Mouse (Mus musculus): ENCODE data around the gene Gsk3a. TPM values are rescaled to one million over a fixed set of nuclear protein-coding genes. Genes with fewer than 3 reads are reported as not detected.

The Gsk3a gene
- polyA plus RNA-seq, 1 experiment from 2014 or later, result 10.0 TPM

GRCm38 (mm10) chr7:25251822-25252221, 14.2 kb upstream of the Gsk3a start:
- Histone ChIP-seq H3K27me3 (no peaks in the 10 kb centered on the region), H3K9me3 (no peaks in the 10 kb centered on the region), H3K4me3 (peak overlapping the region; percentile 95), H3K36me3 (no peaks in the 10 kb centered on the region), H3K4me2 (peak overlapping the region; percentile 88), H3K27ac (peak overlapping the region; percentile 99), H3K9ac (peak overlapping the region; percentile 48; the same call in 1 of the 2 replicates), H3K4me1 (peaks cover 30% of the 10 kb centered on the region)
- no peak for ATAC-seq (ENCODE audit: insufficient number of reproducible peaks, low FRiP score, low TSS enrichment, low read depth)
- 20% methylated on average over 8 of the region's 8 CpGs for WGBS

- Histone ChIP-seq H3K4me2 (peak overlapping the region; percentile 88), H3K36me3 (no peaks in the 10 kb centered on the region), H3K27me3 (no peaks in the 10 kb centered on the region), H3K9me3 (no peaks in the 10 kb centered on the region), H3K4me3 (peak overlapping the region; percentile 95), H3K27ac (peak overlapping the region; percentile 99), H3K9ac (peak overlapping the region; percentile 48), H3K4me1 (peaks cover 36% of the 10 kb centered on the region)
- WGBS, result 2% methylated on average over 22 of the region's 22 CpGs
- ATAC-seq (ENCODE audit: insufficient number of reproducible peaks, low FRiP score, low TSS enrichment, low read depth), result peak; percentile 51
These were observed 13.6 kb upstream of the Gsk3a start for GRCm38 (mm10) chr7:25251071-25251791.

DNA sequence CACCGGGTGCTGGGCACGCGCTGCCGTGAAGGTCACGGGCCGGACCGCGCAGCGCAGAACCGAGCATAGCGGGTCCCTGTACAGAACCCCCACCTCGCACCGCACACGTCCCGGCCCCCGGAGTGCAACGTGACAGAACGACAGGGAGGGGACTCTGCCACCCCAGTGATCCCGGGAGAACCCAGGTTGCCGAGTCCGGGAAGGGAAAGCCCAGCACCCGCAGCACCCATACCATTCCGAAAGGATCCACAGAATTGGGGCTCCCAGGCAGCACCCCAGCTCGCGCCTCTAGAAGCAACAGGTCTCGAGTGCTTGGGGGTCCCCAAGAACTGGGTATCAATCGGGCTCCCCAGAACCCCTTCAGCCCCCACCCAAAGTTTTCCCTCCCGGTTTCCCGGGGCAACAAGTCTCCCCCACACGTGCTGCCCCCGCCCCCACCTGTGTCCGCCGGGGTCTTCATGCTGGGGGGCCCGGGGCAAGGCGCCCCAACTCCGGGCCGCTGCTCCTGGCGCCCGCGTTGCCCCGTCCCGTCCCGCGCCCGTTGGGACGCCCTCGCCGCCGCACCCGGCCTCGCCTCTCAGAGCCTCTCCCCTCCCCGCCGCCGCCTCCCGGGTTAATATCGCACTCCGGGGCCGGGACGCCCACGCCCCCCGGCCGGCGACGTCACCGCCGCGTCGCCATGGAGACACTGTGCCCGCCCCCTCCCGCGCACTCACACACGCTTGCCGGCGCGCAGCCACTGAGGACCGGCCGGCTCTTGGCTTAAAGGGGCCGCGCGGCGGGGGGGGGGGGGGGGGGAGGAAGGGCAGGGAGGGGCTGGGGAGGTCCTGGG, 12.7 kb upstream of the Gsk3a start, which contains the start of gene Erf:
Erf (minus strand) TSS at position 621 of the 832 bp plus-strand sequence.
- peak within 1 kb of the TSS; percentile 99 for H3K27ac ChIP-seq
- H3K4me1 ChIP-seq, result peaks cover 45% of the 10 kb centered on the region
- no peaks in the 10 kb centered on the region for H3K9me3 ChIP-seq
- peaks cover 7% of the 10 kb centered on the region for H3K36me3 ChIP-seq
- peak within 1 kb of the TSS; percentile 88 for H3K9ac ChIP-seq
- WGBS, result under 1% methylated on average over 76 of the region's 81 CpGs
- peak within 1 kb of the TSS; percentile 88 for H3K4me2 ChIP-seq
- peak; percentile 81 for ATAC-seq (ENCODE audit: insufficient number of reproducible peaks, low FRiP score, low TSS enrichment, low read depth)
- no peaks in the 10 kb centered on the region for H3K27me3 ChIP-seq
- peak within 1 kb of the TSS; percentile 95 for H3K4me3 ChIP-seq

DNA sequence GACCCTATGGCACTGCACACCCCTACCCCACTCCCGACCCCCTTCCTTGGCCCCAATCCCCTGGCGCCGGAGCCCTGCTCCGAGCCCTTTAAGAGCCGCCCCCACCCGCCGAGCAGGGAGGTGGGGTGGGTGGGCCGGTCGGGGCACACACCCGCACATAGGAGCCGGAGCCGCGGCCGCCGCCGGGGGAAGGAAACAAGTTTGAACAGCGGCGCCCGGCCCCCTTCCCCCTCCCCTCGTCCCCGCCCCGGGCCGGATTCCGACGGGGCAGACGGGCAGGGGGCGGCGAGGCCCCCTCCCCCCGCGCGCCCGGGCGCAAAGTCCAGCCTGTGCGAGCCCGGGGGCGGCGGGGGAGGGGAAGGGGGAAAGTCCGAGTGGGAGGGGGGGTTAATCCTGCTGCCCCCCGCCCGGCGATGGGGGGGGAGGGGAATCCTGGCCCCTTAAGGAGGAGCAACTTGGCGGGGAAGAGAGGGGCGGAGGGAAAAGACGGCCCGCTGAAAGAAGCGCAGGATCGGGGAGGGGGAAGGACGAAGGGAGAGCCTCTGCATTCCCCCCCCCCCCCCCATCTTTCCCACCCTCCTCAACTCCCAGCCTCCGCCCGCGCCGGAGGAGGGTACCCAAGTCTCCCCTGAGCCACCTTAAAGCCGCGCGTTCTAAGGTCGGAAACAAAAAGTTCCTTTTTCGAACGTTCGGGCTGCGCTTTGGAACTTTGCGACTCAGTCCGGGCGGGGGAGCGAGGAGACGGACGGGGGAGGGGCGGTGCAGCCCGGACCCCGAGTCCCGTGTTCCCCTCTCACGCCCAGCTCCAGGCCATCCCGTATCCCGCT, 11.9 kb upstream of the Gsk3a start:
- Histone ChIP-seq H3K27ac (peak overlapping the region; percentile 99), H3K4me3 (peak overlapping the region; percentile 95), H3K9me3 (no peaks in the 10 kb centered on the region), H3K9ac (peak overlapping the region; percentile 88), H3K27me3 (no peaks in the 10 kb centered on the region), H3K4me1 (peaks cover 53% of the 10 kb centered on the region), H3K36me3 (peaks cover 16% of the 10 kb centered on the region), H3K4me2 (peak overlapping the region; percentile 88)
- peak; percentile 50 for ATAC-seq (ENCODE audit: insufficient number of reproducible peaks, low FRiP score, low TSS enrichment, low read depth)
- WGBS, result under 1% methylated on average over 41 of the region's 73 CpGs

DNA sequence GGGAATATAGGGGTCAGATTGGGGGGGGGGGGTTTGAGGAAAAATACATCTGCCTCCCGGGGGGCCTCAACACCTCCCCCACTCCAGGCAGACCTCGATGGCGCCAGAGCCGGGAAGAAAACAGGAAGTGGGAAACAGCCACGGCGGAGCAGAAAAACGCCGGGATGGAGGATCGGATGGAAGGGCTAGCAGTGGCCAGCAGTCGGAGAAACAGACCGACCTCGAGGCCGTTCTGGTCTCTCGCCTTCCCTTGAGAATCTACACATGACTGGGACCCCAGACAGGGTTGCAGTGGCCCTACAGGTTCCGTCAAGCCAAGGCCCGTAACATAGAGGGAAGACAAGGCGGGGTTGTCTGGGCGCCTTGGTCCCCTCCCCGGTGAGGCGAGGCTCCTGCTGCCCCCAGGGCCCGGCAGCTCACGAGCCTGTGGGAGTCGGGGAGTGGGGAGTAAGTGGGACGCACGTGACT, 11.2 kb upstream of the Gsk3a start:
- H3K27ac ChIP-seq, result peak overlapping the region; percentile 99
- H3K4me2 ChIP-seq, result peak overlapping the region; percentile 88
- peaks cover 59% of the 10 kb centered on the region for H3K4me1 ChIP-seq
- peak overlapping the region; percentile 88 for H3K9ac ChIP-seq
- H3K27me3 ChIP-seq, result no peaks in the 10 kb centered on the region
- no peaks in the 10 kb centered on the region for H3K9me3 ChIP-seq
- H3K4me3 ChIP-seq, result peak overlapping the region; percentile 95
- H3K36me3 ChIP-seq, result peaks cover 21% of the 10 kb centered on the region
- ATAC-seq (ENCODE audit: insufficient number of reproducible peaks, low FRiP score, low TSS enrichment, low read depth), result no peak; the same call in 1 of the 2 replicates
- 1% methylated on average over 22 of the region's 25 CpGs for whole genome bisulfite sequencing

DNA sequence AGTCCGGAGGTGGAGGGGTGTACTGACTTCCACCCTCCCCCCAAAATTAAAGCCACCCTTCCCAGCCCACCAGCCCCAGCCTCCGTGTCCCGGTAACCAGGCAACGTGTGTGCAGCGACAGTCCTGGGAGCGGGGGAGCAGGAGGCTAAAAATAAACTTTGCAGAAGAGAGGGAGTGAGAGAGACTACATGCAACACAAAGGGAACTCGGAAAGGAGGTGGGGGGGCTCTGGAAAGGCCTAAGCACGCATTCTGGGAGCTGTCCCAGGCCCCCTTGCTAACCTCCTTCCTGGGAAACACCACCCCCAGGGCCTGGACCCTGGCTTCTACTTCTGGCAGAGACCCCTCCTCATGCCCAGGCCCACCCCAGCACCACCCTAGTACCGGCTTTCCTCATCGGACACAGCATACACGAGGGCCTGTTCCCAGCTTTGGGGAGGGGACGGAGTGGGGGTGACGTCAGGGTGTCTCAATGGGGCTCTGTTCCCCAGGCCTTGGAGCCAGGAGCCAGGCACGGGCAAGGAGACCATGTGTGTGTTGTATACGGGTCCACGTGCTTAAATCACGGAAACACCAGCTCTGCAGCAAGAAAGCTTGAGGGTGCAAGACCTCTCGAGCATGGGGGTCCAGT, 10.5 kb upstream of the Gsk3a start:
- peaks cover 28% of the 10 kb centered on the region for H3K36me3 ChIP-seq
- peak; percentile 5; the same call in 1 of the 2 replicates for ATAC-seq (ENCODE audit: insufficient number of reproducible peaks, low FRiP score, low TSS enrichment, low read depth)
- peak overlapping the region; percentile 95 for H3K4me3 ChIP-seq
- peak overlapping the region; percentile 88 for H3K9ac ChIP-seq
- peak overlapping the region; percentile 88 for H3K4me2 ChIP-seq
- H3K27ac ChIP-seq, result peak overlapping the region; percentile 99
- H3K4me1 ChIP-seq, result peaks cover 64% of the 10 kb centered on the region
- H3K9me3 ChIP-seq, result no peaks in the 10 kb centered on the region
- WGBS, result 1% methylated on average over 18 of the region's 18 CpGs
- no peaks in the 10 kb centered on the region for H3K27me3 ChIP-seq

GRCm38 (mm10) chr7:25247498-25247897, 9.8 kb upstream of the Gsk3a start:
- peak overlapping the region; percentile 88 for H3K9ac ChIP-seq
- no peak for ATAC-seq (ENCODE audit: insufficient number of reproducible peaks, low FRiP score, low TSS enrichment, low read depth)
- no peaks in the 10 kb centered on the region for H3K27me3 ChIP-seq
- H3K4me2 ChIP-seq, result peak overlapping the region; percentile 88
- H3K4me1 ChIP-seq, result peaks cover 65% of the 10 kb centered on the region
- H3K9me3 ChIP-seq, result no peaks in the 10 kb centered on the region
- WGBS, result 10% methylated on average over 3 of the region's 3 CpGs
- peaks cover 35% of the 10 kb centered on the region for H3K36me3 ChIP-seq
- H3K4me3 ChIP-seq, result peak overlapping the region; percentile 95
- peak overlapping the region; percentile 99 for H3K27ac ChIP-seq

- peak overlapping the region; percentile 99 for H3K27ac ChIP-seq
- H3K27me3 ChIP-seq, result no peaks in the 10 kb centered on the region
- H3K4me2 ChIP-seq, result peak overlapping the region; percentile 88
- H3K4me1 ChIP-seq, result peaks cover 62% of the 10 kb centered on the region
- peak overlapping the region; percentile 88; the same call in 1 of the 2 replicates for H3K9ac ChIP-seq
- ATAC-seq (ENCODE audit: insufficient number of reproducible peaks, low FRiP score, low TSS enrichment, low read depth), result no peak
- H3K4me3 ChIP-seq, result peak overlapping the region; percentile 95
- WGBS, result 37% methylated on average over 4 of the region's 4 CpGs
- peaks cover 38% of the 10 kb centered on the region for H3K36me3 ChIP-seq
- no peaks in the 10 kb centered on the region for H3K9me3 ChIP-seq
These were observed 9.1 kb upstream of the Gsk3a start for GRCm38 (mm10) chr7:25246759-25247137.

GRCm38 (mm10) chr7:25246079-25246758, 8.6 kb upstream of the Gsk3a start:
- no peak for ATAC-seq (ENCODE audit: insufficient number of reproducible peaks, low FRiP score, low TSS enrichment, low read depth)
- no peaks in the 10 kb centered on the region for H3K27me3 ChIP-seq
- 40% methylated on average over 20 of the region's 20 CpGs for WGBS
- H3K4me2 ChIP-seq, result peak overlapping the region; percentile 88
- H3K9me3 ChIP-seq, result no peaks in the 10 kb centered on the region
- peak overlapping the region; percentile 99 for H3K27ac ChIP-seq
- peaks cover 42% of the 10 kb centered on the region for H3K36me3 ChIP-seq
- no peak overlapping the region for H3K9ac ChIP-seq
- H3K4me3 ChIP-seq, result peak overlapping the region; percentile 95
- peaks cover 60% of the 10 kb centered on the region for H3K4me1 ChIP-seq

- Histone ChIP-seq H3K9ac (no peak overlapping the region), H3K4me3 (no peak overlapping the region), H3K9me3 (no peaks in the 10 kb centered on the region), H3K36me3 (peaks cover 44% of the 10 kb centered on the region), H3K4me2 (no peak overlapping the region), H3K27me3 (no peaks in the 10 kb centered on the region), H3K27ac (peak overlapping the region; percentile 99), H3K4me1 (peaks cover 64% of the 10 kb centered on the region)
- no peak for ATAC-seq (ENCODE audit: insufficient number of reproducible peaks, low FRiP score, low TSS enrichment, low read depth)
- WGBS, result 83% methylated on average over 30 of the region's 30 CpGs
These were observed 7.1 kb upstream of the Gsk3a start for GRCm38 (mm10) chr7:25244562-25245369.
